Mouse (Mus musculus) midbrain, embryonic 12.5 days (tissue): ENCODE data around the gene Fbll1. TPM values are rescaled to one million over a fixed set of nuclear protein-coding genes. Genes with fewer than 3 reads are reported as not detected.
"Not testable (repeated sequence)": the region's sequence is repeated elsewhere in the genome, so short reads cannot be mapped to it uniquely, and the experiment has no call there.

Experiments
- ATAC-seq: fragments of 200-750 bp; cut with Nextera tagmentation; 2 replicates; pipeline ENCODE4 v1.8.0; 2017; ENCODE audit warnings: low read depth, moderate TSS enrichment, moderate library complexity; ENCODE audit not compliant: low FRiP score
- H3K27ac ChIP-seq: fragments of 300-500 bp; sonication (generic); replicated peaks from 2 replicates; pipeline ENCODE4 v1.5.1; 2016; ENCODE audit warnings: mild to moderate bottlenecking
- H3K27me3 ChIP-seq: fragments of 300-500 bp; sonication (generic); 2 replicates; pipeline ENCODE4 v1.6.1; 2016; ENCODE audit warnings: mild to moderate bottlenecking
- H3K36me3 ChIP-seq: fragments of 300-500 bp; sonication (generic); 2 replicates; pipeline ENCODE4 v1.6.1; 2016
- H3K4me1 ChIP-seq: fragments of 300-500 bp; sonication (generic); 2 replicates; pipeline ENCODE4 v1.6.1; 2016
- H3K4me2 ChIP-seq: fragments of 300-500 bp; sonication (generic); replicated peaks from 2 replicates; pipeline ENCODE4 v1.6.1; 2016; ENCODE audit warnings: mild to moderate bottlenecking, moderate library complexity
- H3K4me3 ChIP-seq: fragments of 300-500 bp; sonication (generic); 2 replicates; pipeline ENCODE4 v1.5.1; 2016; ENCODE audit warnings: mild to moderate bottlenecking
- H3K9ac ChIP-seq: fragments of 300-500 bp; sonication (generic); replicated peaks from 2 replicates; pipeline ENCODE4 v1.6.1; 2016; ENCODE audit warnings: mild to moderate bottlenecking, moderate library complexity
- H3K9me3 ChIP-seq: fragments of 300-500 bp; sonication (generic); 2 replicates; pipeline ENCODE4 v1.6.1; 2016; ENCODE audit warnings: mild to moderate bottlenecking
- WGBS: fragments of 180-500 bp; shearing (Covaris S2); methylation state at CpG from one replicate; pipeline ENCODE4 v1.1.7; 2016; 5-methylcytosine and 5-hydroxymethylcytosine counted together
- polyA plus RNA-seq: library from polyadenylated mRNA; unstranded; fragments of >200 nt; fragmentation: Nextera tagmentation; extraction: Ambion mirVana; gene quantifications from 2 replicates; pipeline ENCODE4 v1.2.1, GENCODE M21; 2016

Gene Fbll1
- 9.0 and 11.1 TPM in 2 replicates for polyA plus RNA-seq

DNA sequence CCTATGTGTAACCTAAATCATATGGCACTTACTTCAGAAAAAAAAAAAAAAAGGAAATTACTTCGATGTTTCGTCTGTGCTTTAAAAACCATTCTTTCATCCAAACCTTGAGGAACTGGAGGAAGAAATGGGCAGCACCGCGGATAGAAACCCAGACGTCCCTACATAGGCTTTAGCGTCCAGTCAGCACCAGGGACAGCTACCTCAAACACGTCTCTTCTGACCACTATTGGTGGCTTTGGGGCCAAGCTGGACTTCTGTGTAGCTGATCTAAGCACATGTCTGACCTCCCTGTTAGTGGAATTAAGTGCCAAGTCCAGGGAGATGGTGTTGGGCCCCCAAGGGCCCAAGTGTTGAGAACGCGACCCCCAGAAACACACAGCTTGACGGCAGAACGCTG is at the start of gene Fbll1:
Gene Fbll1 (minus strand): TSS at position 11 of the 400 bp plus-strand sequence.
- Histone ChIP-seq H3K27me3 (peaks cover 59% of the 10 kb centered on the region), H3K4me3 (peak within 1 kb of the TSS; percentile 79), H3K9me3 (no peaks in the 10 kb centered on the region), H3K4me2 (peak within 1 kb of the TSS; percentile 94), H3K9ac (peak within 1 kb of the TSS; percentile 74), H3K4me1 (peaks cover 12% of the 10 kb centered on the region; the same call in 1 of the 2 replicates), H3K36me3 (no peaks in the 10 kb centered on the region), H3K27ac (peak within 1 kb of the TSS; percentile 79)
- ATAC-seq = 0 out of 2 replicates have a peak, but pooled peaks have one; percentile 35
- WGBS = 9% methylated on average over 11 of the region's 11 CpGs

DNA sequence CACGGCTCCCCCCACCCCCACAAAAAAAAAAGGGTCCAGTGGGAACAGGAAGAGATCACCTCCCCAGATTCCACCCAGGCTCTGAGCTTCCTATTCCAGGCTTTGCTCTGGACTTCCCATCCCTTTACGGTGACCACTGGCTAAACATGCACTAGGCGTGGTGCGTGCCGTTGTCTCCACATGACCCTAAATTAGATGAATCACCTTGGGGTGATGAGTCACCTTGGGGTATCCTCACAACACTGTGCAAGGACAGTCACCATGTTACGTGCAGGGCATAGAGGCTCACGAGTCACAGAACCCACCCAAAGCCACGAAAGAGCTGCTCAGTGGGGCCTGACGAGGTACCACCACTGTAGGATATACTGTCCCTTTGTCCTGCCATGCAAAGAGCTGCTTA is 45.6 kb upstream of the Fbll1 start:
- Histone ChIP-seq H3K36me3 (peaks cover 13% of the 10 kb centered on the region), H3K27ac (no peak overlapping the region)

GRCm38 (mm10) chr11:35842560-35842959 is 43.9 kb upstream of the Fbll1 start:
- not testable (repeated sequence) for H3K4me1 ChIP-seq, H3K27me3 ChIP-seq, H3K4me3 ChIP-seq, ATAC-seq, H3K27ac ChIP-seq, H3K9ac ChIP-seq, H3K9me3 ChIP-seq, H3K4me2 ChIP-seq
- WGBS = 83% methylated on average over 4 of the region's 4 CpGs
- peaks cover 13% of the 10 kb centered on the region for H3K36me3 ChIP-seq

More for the DNA sequence above, 45.6 kb upstream of the Fbll1 start:
- Histone ChIP-seq H3K9me3 (peaks cover 4% of the 10 kb centered on the region; the same call in 1 of the 2 replicates), H3K4me2 (no peak overlapping the region), H3K4me1 (0 out of 2 replicates have a peak, but pooled peaks cover 4% of the 10 kb centered on the region), H3K27me3 (no peaks in the 10 kb centered on the region), H3K4me3 (no peak overlapping the region), H3K9ac (no peak overlapping the region)
- 92% methylated on average over 9 of the region's 9 CpGs for WGBS
- ATAC-seq = no peak

DNA sequence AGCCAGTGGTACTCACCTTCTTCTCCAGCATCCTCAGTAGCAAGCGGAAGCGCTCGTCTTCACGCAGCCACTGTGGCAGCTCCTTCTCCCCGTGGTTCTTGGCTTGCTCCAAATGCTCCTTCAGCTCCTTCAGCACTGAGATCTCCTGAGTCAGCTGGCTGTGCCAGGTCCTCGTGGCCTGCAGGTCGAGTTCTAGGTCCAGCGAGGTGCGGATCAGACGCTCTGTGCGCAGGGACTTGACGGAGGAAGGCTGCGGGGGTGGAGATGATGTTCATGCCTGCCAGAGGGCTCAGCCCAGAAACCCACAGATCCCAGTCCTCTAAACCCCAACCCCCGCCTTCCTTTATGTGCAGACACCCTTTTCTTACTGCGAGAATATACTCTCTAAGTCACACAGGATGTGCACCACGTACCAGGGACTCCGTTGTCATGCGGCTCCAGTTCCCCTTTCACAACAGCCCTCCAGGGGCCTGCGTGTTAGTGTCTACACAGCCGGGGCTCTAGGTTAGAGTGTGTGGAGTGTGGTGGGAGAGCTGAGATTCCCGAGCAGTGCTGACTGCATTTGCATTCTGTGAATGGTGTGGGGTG is 43.1 kb upstream of the Fbll1 start:
- H3K27me3 ChIP-seq = no peaks in the 10 kb centered on the region
- H3K27ac ChIP-seq = no peak overlapping the region
- 0 out of 2 replicates have a peak, but pooled peaks cover 4% of the 10 kb centered on the region for H3K4me1 ChIP-seq
- 83% methylated on average over 21 of the region's 21 CpGs for WGBS
- no peak overlapping the region for H3K4me2 ChIP-seq
- ATAC-seq = no peak
- H3K4me3 ChIP-seq = no peak overlapping the region
- H3K36me3 ChIP-seq = peaks cover 13% of the 10 kb centered on the region
- no peak overlapping the region for H3K9ac ChIP-seq
- peaks cover 4% of the 10 kb centered on the region; the same call in 1 of the 2 replicates for H3K9me3 ChIP-seq

- 93% methylated on average over 4 of the region's 4 CpGs for WGBS
- not testable (repeated sequence) for H3K27ac ChIP-seq, H3K9ac ChIP-seq, H3K4me2 ChIP-seq, H3K4me1 ChIP-seq, H3K9me3 ChIP-seq, H3K4me3 ChIP-seq, ATAC-seq, H3K27me3 ChIP-seq
- peaks cover 13% of the 10 kb centered on the region for H3K36me3 ChIP-seq
Measured at GRCm38 (mm10) chr11:35840806-35841205, 42.1 kb upstream of the Fbll1 start.

DNA sequence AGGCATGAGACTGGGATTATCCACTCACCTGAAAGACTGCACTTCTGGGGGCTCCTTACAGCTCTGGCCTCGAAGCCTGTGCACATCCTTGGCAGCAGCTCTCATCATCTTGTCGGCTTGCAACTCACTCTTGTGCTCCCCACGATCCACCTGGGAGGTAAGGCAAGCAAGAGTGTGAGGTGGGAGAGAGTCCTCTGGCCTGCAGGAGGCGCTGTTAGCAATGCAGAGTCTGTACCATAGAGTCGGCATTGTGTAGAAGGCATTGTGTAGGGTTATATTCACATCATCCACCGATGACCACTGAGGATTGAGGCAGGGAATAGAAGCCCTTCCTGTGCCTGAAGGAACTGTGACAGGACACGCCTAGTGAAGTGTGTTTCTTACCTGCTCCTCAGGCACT is 41.6 kb upstream of the Fbll1 start:
- WGBS = 86% methylated on average over 7 of the region's 7 CpGs
- H3K4me1 ChIP-seq = 0 out of 2 replicates have a peak, but pooled peaks cover 4% of the 10 kb centered on the region
- ATAC-seq = no peak
- no peaks in the 10 kb centered on the region for H3K27me3 ChIP-seq
- H3K4me3 ChIP-seq = no peak overlapping the region
- no peak overlapping the region for H3K9ac ChIP-seq
- peaks cover 13% of the 10 kb centered on the region for H3K36me3 ChIP-seq
- peaks cover 4% of the 10 kb centered on the region; the same call in 1 of the 2 replicates for H3K9me3 ChIP-seq
- no peak overlapping the region for H3K4me2 ChIP-seq
- H3K27ac ChIP-seq = 0 out of 2 replicates have a peak overlapping the region, but pooled peaks have one; percentile 0

DNA sequence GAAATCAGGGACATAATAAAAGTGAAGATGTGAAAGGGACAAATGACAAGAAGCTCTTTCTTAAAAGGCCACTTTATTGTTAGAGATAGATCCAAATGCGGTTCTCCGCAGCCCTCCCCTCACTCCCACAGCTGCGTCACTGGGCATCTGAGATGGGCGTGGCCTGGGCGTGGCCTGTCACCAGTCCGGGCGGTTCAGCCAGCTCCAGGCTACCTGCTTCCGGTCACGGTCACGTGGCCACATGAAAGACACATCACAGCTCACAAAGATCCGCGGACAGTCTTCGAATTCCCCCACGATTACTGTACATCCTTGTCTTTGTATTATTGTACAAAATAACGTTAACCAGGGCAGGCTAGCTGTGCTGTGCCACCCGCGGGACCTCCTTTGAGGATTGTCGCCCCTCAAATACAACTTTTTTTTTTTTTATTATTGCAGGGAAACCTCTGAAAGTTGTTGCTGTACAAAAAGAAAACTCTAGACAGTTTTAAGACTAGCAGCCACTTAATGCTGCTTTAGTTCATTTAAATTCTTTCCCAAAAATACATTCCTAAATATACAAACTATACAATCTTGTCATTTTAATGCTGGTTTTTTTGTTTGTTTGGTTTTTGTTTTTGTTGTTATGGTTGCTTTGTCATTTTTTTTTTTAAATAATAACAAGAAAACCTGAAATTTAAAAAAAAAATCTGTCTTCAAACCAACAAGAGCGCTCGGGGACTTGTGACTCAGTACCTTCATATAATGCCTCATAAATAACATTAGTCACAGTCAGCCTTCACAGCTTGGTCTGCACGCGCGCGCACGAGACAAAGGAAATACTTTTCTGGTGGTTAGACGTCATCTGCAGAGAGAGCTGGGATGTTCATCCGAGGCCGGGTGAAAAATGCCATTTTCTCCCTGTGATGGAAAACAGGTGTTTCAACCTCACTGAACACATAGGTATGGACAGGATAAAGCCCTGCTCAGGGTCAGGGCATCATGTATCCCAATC is 40.0 kb upstream of the Fbll1 start:
- H3K4me1 ChIP-seq = peaks cover 3% of the 10 kb centered on the region
- H3K27me3 ChIP-seq = no peaks in the 10 kb centered on the region
- peak overlapping the region; percentile 51 for H3K4me2 ChIP-seq
- ATAC-seq = peak; percentile 82
- peak overlapping the region; percentile 56 for H3K27ac ChIP-seq
- H3K9me3 ChIP-seq = peaks cover 4% of the 10 kb centered on the region; the same call in 1 of the 2 replicates
- H3K4me3 ChIP-seq = peak overlapping the region; percentile 22
- 27% methylated on average over 28 of the region's 28 CpGs for WGBS
- no peak overlapping the region for H3K9ac ChIP-seq
- H3K36me3 ChIP-seq = peaks cover 8% of the 10 kb centered on the region

DNA sequence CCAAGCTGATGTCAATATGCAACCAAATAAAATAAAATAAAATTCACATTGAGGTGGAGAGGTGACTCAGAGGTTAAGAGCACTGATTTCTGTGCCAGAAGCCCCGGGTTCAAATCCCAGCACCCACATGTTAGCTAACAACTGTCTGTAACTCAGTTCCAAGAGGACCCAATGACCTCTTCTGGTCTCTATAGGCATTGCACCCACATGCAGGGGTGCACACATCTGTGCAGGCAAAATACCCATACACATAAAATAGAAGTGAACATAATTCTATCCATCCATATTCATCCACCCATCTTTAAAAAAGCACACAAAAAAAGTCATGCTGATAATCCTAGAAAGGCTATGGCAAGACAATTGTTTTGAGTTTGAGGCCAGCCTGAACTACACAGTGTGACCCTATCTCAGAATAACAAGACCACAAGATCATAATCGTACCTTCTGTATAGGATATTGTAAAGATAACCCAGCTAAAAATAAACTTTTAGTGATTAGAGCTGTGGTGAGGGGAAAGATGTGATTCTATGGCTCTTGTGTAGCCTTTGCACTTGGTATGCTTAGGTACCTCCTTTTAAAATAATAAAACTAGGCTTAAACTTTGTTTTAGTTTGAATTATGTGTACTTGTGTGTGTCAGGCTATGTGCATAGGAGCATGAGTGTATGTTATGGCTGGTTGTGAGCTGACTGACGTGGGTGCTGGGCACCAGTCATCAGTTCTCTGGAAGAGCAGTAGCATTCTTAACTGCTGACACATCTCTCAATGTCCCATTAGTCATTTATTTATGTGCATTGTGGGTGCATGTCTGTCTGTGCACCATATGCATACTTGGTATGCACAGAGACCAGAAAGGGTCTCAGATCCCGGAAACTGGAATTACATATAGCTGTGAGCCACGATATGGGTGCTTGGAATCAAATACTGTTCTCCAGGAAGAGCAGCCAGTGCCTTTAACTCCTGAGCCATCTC is 38.8 kb upstream of the Fbll1 start:
- 0 out of 2 replicates have a peak, but pooled peaks cover under 1% of the 10 kb centered on the region for H3K36me3 ChIP-seq
- H3K4me1 ChIP-seq = peaks cover 13% of the 10 kb centered on the region
- H3K4me2 ChIP-seq = no peak overlapping the region
- H3K9me3 ChIP-seq = no peaks in the 10 kb centered on the region
- peak overlapping the region; percentile 46 for H3K27ac ChIP-seq
- no peak for ATAC-seq
- WGBS = 89% methylated on average over 5 of the region's 5 CpGs
- H3K27me3 ChIP-seq = no peaks in the 10 kb centered on the region
- no peak overlapping the region for H3K9ac ChIP-seq
- H3K4me3 ChIP-seq = no peak overlapping the region

DNA sequence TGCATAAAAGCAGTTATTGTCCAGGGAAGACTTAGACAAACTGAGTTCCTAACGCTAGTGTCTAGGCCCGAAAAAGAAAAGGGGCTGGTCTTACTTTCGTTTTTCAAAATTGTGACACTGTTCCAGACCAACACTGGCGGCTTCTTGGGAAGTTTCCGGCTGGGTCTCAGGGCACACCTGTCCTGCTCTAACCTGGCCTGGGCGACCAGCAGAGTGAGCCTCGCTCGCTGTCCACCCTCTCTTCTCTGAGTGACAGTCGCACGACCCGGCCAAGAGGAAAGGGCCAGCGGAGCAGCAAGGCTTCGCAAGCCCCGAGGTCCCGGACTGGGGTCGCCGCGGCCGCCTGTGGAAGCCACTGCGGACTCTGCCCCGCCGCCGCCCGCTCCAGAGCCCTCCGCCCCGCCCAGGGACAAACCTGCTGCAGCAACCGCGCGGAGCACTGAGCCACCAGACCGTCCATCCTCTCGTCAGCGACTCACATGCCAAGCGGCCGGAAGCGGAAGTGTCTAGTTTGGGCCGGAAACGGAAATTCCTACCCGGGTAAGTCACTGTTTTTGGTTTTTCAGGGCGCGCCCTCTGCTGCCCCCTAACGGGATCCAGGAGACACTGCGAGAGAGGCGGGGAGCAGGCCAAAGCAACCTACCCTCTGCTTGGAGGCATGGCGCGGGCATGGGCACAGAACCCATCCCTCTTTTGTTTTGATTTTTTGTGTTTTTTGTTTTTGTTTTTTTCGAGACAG is 35.5 kb upstream of the Fbll1 start, which contains the start of gene Rars:
Gene Rars (minus strand): TSS at position 485 of the 739 bp plus-strand sequence.
- Histone ChIP-seq H3K27ac (no peak within 1 kb of the TSS), H3K27me3 (no peaks in the 10 kb centered on the region), H3K4me3 (peak within 1 kb of the TSS; percentile 97), H3K9ac (peak within 1 kb of the TSS; percentile 75), H3K4me2 (peak within 1 kb of the TSS; percentile 74), H3K36me3 (peaks cover 24% of the 10 kb centered on the region), H3K9me3 (no peaks in the 10 kb centered on the region), H3K4me1 (peaks cover 17% of the 10 kb centered on the region)
- ATAC-seq = peak; percentile 68
- 2% methylated on average over 46 of the region's 46 CpGs for WGBS

DNA sequence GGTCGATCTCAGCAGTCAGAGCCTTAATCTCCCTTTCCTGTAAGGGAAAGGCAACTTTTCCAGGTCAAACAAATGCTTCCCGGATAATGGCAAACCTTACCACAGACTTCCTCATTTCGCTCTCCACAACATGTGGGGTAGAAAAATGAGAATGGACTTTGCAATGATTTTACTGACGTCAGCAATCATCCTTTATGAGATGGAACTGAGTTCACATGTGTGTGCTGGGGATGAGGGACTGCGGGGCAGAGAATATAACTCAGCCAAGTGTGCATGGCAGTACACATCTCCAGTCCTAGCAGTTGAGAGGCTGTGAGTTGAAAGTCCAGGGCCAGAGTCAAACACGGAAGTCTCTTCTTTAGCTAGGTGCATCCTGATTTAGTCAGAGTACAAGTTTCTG is 34.6 kb upstream of the Fbll1 start:
- peaks cover 33% of the 10 kb centered on the region for H3K36me3 ChIP-seq
- peak overlapping the region; percentile 97 for H3K4me3 ChIP-seq
- H3K9me3 ChIP-seq = no peaks in the 10 kb centered on the region
- peaks cover 17% of the 10 kb centered on the region for H3K4me1 ChIP-seq
- H3K4me2 ChIP-seq = peak overlapping the region; percentile 74
- ATAC-seq = no peak
- 91% methylated on average over 6 of the region's 6 CpGs for WGBS
- no peaks in the 10 kb centered on the region for H3K27me3 ChIP-seq
- H3K9ac ChIP-seq = peak overlapping the region; percentile 75; the same call in 1 of the 2 replicates
- H3K27ac ChIP-seq = no peak overlapping the region
